Mouse (Mus musculus) neural tube, embryonic 10.5 days (tissue): ENCODE data around the gene Gpc6.

Source experiments
- DNase-seq: peaks from one replicate; pipeline ENCODE4 v3.0.0-alpha.2; 2017; ENCODE audit warnings: low spot score; ENCODE audit errors: extremely low spot score

Gene Gpc6

DNA sequence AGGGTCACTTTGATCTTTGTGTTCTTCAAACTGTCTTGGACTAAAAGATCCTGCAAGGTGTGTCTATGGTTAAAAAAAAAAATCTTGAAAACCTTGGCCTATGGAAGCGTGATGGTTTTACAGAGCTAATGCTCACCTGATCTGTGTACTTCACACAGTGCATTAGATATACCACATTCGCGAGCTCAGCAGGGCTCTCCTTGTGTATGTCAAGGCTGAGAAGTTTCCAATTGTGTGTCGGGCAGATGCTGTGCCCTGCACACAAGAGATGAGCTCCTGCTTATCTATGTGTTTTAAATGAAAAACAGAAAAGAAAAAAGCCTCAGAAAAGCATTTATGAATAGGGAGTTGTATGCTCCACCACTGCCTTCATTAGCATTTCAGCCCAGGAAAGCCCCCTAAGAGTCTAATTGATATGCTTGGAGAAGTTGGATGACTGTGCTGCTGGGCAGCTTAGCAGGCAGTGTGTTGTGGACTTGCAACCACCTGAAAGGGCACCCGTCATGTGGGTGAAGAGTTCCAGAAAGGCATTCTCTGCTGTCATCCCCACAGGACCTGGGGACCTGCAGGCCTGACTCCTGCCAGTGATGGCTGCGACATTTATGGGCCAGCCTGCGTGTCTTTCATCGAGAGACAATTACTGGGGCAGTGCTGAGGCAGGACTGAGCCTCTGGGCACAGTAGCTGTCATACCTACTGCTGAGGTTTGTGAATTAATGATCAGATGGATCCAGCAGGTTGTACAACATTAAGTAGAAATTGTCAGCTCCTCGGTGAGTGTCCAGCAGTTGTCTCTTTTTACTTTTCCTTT is 436.2 kb downstream of the Gpc6 start:
- no peak for DNase-seq

DNA sequence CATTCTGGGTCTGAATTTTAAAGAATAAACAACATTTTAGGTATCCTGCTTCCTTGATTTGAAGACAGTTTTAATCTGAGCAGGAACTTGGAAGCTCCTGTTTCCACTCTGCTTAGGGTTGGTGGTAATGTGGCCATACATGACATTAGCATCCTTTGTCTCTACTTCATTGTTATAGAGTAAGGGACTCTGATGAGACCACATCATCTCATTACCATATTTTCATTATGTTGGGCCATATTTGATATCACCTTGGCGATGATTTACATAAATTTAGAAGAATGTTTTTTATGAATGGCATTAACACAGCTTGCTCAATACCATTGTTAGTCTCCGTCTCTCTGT is 436.8 kb downstream of the Gpc6 start:
- no peak for DNase-seq

DNA sequence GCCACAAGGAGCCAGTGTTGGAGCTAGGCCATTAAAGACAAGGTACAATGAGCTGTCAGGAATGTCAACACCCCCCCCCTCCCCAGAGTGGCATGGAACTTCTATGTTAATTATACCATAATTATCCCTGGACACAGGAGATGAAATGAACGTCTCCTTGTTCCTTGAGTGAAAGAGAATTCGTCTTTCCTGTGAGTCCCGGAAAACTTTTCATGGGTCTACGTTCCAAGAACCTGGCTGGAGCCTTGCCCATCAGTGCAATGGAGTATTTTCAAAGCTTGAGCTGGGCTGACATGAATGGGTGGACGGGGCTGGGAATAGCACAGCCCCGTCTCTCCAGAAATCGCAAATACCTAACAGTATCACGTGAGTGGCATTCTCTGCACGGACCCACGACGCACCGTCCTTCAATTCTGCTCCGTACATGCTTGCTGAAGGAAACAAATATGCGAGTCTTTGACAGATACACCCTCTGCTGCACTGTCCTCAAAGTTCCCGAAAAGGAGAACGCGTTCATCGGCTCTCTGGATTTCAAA is 444.3 kb downstream of the Gpc6 start:
- DNase-seq, result no peak

DNA sequence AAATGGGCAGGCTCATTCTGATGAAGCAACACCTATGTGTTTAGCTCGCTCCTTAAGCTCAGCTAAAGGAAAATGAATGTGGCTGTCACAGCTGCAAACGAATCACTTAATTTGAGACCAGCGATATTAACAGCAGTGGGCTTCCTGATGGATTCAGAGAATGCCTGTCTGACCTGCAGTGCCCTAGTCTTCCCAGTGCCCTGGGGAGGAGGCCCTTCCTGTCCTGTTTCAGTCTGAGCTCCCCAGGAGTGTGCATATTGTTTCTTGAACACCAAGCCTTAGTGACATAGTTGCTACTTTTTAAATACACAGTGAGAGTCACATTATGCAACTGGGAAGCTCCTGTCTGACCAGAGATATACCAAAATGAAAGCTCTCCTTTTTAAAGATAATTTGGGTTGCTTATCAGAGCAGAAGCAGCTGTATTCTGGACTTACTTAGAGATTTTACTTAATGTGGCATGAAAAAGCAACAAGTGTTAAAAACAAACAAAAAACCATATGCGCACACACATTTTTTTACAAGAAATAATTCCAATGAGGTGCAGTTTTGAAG is 451.8 kb downstream of the Gpc6 start:
- no peak for DNase-seq

DNA sequence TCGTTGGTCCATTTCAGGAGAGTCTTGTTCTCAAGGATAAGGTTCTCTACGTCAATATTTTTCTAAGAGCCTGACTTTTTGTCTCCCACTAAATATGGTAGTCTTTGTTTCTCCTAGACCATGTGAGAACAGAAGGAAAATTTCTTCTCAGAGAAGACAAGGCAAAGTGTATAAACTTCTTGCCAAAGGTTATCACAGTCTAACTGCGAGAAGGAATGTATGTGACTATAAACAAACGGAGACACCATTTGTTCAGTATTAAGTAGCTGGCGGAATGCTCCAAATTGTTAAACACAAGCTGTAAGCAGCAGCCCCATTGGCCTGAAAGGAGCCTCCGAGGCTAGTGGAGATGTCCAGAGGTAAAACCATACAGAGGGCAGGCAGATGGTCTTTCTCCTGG is 454.9 kb downstream of the Gpc6 start:
- DNase-seq, result no peak

DNA sequence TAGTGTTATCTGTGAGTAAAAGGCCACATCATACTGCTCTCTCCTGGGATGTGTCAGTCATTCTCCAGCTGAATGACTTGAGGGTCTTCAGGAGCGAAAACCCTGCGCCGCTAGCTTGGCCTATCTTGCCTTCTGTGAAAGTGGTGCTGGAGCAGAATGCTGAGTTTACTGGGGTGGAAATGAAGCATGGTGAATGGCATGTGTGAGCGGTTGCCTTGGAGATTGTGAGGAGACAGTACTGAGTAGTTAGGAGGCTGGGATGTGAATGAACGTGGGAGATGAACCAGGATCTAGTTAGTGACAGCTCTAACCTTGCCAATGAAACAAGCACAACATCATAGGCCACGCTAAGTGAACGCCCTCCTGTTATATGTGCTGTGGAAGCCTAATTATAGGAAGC is 458.1 kb downstream of the Gpc6 start:
- DNase-seq, result no peak

DNA sequence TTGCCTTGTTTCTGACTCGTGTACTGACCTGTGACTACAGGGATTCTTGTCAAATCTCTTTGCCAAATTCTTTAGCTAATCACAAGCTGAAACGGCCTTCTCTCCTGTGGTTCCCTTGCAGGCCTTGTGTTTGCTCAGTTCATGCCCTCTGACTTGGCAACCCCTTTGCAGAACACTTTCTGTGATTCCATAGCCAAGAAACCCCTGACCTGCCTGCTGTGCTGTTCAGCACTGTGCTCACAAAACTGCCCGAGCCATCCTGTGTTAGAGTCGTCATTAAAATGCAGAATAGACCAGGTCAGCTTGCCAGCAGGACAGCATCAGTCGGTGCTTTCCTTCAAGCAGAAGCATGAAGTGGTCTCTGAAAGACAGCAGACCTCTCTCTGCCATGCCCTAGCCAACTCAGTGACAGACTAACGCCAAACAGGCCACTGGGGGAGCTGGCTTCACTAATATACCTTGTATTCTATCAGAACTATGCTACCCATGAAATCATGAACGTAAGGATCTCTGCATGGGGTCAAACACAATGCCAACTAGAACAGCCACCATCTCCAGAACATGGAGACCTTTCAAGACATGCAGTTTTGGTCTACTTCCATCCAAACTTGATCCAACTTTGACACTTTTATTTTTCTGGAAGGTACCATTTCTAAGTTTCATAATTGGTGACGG is 459.1 kb downstream of the Gpc6 start:
- no peak for DNase-seq

DNA sequence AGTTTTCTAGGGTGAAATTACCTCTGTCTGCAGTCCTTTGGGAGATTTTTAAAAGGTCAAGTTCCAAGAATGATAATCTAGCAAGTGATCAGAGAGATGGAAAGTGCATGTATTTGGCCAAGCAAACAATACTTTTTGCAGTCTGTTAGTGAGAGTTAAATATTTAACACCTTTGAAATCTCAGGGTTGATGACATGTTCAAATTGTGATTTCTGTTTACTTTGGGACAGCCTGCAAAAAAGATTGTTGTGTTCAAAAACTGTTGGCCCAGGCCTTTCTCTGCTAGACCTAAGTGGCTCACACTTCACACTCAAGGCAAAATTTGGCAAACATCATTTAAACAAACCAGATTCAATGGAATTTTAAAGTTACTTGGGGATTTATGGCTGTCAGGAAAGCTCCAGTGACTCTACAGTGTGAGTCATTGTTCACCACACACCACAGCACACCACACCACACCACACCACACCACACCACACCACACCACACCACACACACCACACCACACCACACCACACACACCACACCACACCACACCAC is 460.7 kb downstream of the Gpc6 start:
- no peak for DNase-seq

DNA sequence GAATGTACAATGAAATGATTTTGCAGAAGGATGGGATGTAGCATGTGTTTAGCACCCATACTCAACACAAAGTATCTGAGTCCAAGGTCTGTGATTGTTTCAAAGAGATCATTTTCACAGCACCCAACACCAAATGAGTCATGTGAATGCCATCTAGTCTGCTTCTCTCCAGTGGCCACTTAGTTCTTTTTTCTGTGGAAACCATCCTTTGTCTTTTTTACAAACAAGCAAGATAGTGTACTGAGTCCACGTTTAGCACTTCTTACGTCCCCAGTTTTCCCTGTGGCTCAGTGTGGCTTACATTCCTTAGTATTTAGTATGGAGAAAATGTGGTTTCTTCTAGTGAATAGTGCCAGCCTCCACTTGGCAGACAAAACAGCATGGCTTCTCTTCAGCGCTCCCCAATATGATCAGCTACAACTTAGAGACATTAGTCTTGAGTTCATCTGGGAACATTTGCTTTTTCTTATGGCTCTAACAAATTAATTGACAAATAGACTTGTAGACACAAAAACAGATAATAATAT is 465.7 kb downstream of the Gpc6 start:
- DNase-seq, result no peak

DNA sequence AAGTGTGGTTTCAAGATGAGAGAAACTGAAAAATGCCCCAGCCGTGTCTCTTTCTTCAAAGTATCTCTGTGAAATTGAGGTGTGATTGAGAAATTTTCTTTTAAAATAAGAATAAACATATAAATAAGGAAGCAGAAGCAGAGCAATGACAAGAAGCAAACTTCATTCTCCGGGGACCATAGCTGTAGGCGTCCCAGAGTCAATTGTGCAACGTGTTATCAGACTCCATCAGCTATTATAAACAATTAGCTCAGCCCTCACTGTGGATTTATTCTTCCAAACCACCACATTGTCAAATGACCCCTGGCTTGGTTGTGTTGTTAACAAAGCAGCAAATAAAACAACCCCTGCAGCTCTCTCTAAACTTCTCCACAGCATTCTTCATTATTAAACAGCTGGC is 466.3 kb downstream of the Gpc6 start:
- DNase-seq, result no peak

DNA sequence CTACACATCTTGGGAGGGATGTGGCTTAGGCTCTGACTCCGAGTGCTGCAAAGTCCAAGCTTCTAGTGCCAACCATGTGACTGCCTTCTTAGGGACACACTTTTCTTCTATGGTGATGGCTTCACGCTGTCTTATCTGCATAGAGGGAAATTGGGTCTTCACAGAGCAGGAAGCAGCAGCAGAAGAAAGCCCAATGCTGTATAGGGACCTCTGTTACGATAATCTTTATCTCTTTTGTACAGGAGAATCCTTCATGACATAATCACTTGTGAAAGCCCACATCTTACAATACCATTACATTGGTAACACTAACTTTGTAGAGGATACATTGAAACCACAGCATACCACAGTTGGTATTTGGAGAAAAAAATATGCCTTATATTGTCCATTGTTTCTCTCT is 472.1 kb downstream of the Gpc6 start:
- DNase-seq, result no peak

DNA sequence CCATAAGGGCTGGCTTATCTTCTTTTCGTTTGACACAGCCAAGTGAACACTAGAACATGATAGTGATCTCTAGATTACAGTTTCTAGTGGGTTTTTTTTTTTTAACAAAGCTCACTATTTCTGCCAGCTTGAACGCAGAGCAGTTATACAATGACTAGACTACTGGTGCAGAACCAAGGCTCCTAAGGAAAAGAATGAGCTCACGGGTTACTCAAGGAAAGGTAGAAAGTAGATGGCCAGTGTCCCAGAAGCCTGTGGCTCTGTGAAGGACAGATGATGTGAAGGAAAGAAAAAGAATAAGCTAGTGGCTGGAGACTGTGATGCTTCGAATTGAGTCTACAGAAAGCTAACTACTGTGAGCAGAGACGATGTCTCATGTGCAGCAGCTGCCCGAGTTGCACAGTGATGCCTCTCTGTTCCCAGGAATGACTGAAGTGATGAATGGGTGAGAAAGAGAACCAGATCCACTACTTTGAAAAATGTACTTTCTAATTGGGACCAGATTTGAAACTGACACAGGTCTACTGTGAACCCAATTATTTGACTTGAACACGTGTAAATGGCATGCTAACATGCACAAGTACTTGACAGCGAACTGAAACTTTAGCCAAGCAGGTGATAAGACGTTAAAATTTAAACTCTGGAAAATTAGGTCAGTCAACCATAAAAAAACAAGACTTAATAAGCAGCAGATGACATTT is 482.9 kb downstream of the Gpc6 start:
- DNase-seq, result no peak

DNA sequence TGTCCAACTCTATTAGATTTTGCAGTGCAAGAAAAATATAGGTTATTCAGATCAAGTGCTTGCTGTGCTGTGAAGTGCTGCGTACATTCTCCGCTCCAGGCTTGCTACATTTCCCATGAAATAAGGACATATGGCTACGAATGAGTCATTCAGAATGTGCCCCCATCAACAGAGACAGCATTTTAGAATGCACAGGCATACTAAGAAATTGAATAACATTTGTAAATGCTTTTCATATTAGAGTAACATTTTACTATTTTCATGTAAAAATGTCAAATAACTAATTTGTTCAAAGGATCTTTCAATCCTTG is 483.4 kb downstream of the Gpc6 start:
- no peak for DNase-seq

DNA sequence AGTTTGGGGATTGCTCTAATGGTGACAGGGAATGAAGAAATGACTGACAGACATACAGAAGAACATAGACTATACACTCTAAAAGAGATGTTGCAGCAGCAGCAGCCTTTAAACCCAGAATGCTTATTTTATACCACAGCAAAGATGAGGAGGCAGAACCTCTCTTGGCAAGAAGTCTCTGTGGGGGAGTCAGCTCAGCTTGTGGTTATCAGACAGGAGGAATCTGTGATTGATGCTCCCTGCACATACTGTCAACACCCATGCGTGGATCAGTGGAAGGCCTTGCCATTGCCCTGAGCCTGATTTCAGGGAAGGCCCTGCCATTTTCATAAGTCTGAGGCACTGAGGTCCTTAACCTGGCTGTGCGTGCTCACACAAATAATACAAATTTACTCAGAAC is 484.7 kb downstream of the Gpc6 start:
- DNase-seq, result no peak

DNA sequence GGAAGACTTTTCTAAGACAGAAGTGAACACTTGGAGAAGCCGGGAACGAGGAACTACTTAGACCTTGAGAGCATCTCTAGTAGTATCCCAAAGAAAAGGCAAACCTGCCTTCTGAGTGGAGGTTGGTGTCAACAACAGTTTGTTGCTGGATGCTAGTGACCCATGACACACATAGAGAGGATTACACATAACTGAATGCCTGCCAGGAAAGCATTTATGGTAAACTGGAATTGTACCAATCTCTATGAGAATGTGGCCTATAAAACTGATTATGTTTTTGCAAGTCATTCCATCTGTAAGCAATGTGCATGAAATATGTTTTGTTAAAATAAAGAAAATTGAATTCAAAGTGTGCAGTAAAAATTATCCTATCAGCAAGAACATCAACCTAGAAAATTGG is 485.4 kb downstream of the Gpc6 start:
- no peak for DNase-seq

DNA sequence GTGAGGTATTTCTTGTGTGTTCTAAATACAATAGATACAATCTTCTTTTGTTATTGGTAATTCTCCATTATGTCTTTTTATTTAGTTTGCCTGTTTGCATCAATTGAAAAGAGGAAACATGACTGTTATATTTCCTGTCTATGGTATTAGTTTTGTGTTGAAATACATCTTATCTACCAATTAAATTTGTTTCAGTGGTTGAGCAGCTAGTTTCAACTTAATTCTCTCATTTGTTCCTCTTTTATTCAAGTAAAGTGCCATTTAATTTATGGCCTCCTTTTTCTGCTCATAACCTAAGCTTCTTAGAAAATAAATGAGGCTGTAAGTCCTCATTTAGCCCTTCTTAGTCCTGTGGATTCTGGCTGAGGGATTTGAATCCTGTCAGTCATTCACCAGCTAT is 489.9 kb downstream of the Gpc6 start:
- DNase-seq, result no peak

DNA sequence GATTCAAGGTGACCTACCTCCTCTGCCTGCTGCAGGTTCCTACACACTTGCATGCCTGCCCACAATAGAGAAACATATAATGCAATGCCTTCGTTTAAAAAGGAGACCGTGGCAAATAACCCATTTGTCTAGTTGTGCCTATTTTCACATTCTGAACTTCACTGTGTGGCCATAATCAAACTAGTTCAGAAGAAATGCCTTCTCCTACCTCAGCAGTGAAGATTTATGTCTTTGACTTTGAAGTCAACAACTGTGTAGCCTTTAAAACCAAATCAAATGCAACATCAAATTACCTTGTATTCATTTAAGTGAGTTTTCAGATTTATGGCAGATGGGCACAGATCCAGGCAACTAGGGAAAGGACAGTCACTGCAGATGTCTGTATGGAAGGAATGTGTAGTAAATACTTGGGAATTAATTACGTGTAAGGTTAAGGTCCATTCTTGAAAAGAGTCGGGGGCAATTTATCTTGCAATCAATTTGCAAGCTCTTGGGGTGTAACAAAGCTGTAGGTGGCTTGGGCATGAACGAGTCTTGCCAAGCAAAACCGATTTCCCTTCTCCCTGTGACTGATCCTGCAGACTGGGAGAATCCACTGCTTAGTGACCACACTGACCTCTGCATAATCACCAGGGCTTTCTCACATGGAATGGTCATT is 494.6 kb downstream of the Gpc6 start:
- DNase-seq, result no peak

DNA sequence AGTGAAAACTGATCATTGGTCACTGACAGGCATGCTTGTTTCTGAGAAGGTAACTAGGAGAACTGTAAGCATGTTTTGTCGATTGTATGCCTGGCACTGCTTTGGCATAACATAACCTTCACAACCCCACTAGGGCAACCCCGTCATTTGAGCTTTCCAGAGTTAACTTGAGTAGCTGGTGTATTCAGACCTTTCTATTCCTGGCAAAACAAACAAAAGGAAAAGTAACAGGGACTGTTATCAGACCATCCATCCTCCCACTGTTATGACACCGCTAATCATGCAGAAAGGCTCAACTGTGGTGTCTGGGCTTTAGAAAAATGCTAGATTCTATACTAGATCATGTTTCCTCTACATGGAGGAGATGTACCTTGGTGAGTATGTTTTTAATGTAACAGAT is 496.1 kb downstream of the Gpc6 start:
- DNase-seq, result no peak

DNA sequence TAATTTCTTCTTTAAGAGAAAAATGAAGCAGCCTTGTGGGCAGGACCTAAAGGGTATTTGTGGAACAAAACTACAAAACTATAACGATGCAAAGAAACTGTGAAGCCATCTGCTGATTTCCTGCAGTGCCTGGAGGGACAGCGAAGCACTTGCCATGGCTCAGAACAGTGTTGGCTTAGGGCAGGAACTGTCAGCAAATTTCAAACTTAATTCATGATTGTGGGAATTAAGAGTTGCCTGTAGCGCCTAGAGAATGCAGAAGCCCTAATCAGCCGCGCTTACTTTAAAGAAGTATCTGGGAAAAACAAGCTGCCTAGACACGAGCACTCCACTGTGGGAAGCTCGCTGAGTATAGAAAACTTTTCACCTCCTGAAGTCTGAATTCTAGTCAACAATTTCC is 501.0 kb downstream of the Gpc6 start:
- DNase-seq, result no peak

DNA sequence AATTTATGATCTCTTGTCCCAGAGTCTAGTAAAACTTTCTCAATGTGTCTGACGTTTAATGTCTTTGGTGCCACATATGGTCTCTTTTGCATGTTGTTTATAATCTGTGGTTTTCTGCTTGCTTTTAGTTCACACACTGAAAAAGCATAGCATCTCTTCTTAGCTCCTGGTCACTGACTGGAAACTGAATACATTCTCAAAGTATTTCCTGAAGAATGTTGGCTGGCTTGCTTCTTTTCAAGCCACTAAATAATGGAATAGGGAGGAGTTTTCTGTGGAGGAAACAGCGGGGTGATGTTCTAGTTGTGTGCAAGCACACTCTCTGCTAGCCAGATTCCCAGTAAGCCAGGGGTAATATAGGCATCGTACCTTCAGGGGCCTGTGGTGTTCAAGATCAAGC is 502.7 kb downstream of the Gpc6 start:
- no peak for DNase-seq

DNA sequence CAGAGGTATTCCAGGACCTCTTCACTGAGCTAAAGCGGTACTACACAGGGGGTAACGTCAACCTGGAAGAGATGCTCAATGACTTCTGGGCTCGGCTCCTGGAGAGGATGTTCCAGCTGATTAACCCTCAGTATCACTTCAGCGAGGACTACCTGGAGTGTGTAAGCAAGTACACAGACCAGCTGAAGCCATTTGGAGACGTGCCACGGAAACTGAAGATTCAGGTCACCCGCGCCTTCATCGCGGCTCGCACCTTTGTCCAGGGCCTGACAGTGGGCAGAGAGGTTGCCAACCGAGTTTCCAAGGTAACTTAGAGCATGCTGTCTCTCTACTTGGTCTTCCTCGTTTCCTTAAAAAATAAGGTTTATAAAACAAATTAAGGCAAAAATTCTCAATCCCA is 510.6 kb downstream of the Gpc6 start:
- DNase-seq, result no peak
